Mouse (Mus musculus) liver, adult 2 months (tissue): ENCODE data around the gene Erich3.
"Not testable (repeated sequence)": the region's sequence is repeated elsewhere in the genome, so short reads cannot be mapped to it uniquely, and the experiment has no call there.

Experiments used
- CTCF ChIP-seq: fragments of 200-500 bp; IDR thresholded peaks from 2 replicates; pipeline ENCODE4 v1.5.1; 2011; ENCODE audit warnings: low read depth, low read length, control low read depth
- POLR2A ChIP-seq: fragments of 200-500 bp; IDR thresholded peaks from 2 replicates; pipeline ENCODE4 v1.6.1; 2011; ENCODE audit warnings: low read length, control low read depth; ENCODE audit not compliant: insufficient read depth; ENCODE audit errors: extremely low read depth

DNA sequence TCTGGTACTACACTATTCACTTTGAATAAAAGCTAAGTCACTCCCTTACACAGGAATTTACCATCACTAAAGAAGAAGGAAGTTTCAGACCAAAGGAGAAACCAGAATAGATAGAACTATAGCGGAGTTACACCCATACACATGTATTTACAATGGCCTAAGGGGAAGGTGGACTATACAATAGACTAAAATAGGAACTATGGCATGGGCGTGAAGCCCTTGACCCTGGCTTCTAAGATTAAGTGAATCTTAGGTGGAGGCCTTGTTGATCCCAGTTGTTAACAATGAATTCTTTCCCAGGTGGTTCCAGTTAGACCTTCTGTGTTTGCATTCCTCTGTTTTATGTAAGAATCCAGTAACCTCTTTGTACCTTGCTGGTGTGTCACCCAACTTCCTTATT is 32.4 kb upstream of the Erich3 start:
- TF ChIP-seq CTCF, POLR2A: not testable (repeated sequence)
